Mouse (Mus musculus) gastrocnemius, postnatal 25 days (tissue): ENCODE results near the gene B230307C23Rik. TPM values are rescaled to one million over a fixed set of nuclear protein-coding genes. Genes with fewer than 3 reads are reported as not detected.
A peak's percentile ranks its signal among the peaks of the same experiment; 100 is the strongest.
"Not testable (repeated sequence)": the region's sequence is repeated elsewhere in the genome, so short reads cannot be mapped to it uniquely, and the experiment has no call there.

ENCODE experiments used
- DNase-seq: peaks from one replicate; pipeline ENCODE4 v3.0.0; 2022
- long read RNA-seq, 2 experiments: library from polyadenylated mRNA; stranded (forward); transcript quantifications; one replicate each; pipeline ENCODE4 v2.0.0; 2021
- total RNA-seq, 2 experiments: library from RNA; stranded (reverse); gene quantifications; 1 replicate in 1 of 2; 2 replicates in 1 of 2; pipeline ENCODE4 v1.2.3; 2021

Gene B230307C23Rik
- total RNA-seq = 1 to 10 TPM; 3.9 to 7.9 TPM
- long read RNA-seq, experiment 1, partial matches to known transcripts = 1 of 1 reads
- long read RNA-seq, experiment 1, other reads (novel, unspliced or antisense) = 0 of 1 reads
- long read RNA-seq, experiment 2, partial matches to known transcripts = 0 of 4 reads
- long read RNA-seq, experiment 2, other reads (novel, unspliced or antisense) = 3 of 4 reads

DNA sequence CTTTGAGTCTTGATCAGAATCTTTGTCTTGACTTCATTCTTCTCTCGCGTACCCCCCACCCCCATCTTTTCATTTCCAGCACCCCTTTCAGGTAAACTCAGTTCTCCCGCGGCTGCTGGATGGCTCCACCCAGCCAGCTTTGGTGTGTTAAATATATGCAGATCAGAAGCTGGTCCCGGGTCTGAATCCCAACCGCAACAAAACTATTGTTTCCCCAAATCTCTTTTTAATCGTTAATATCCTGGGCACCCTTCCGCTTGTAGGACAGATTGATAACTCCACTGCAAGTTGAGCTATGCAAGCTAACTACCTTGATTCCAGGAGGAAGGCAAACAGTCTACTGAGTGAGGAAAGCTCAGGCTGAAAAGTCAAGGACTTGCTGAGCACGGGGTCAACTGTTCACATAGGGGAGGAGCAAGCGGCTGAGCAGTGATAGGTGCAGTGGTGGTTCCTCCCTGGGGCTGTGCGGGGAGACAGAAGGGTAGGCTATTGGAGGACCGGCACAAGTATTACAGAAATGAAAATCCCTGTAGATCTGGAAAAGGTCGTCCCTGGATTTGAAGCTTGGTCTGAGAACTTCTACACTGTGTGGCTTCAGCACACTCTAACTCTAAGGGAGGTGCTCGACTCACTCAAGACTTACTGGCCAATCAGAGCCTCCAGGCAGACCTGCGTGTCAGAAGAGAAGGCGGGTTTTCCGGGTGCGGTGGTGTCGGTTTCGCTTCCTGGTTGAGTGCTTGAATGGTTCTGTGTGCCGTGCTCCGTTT lies at the start of gene B230307C23Rik:
B230307C23Rik (plus strand) TSS at position 700 of the 767 bp plus-strand sequence.
- DNase-seq = peak; percentile 87

DNA sequence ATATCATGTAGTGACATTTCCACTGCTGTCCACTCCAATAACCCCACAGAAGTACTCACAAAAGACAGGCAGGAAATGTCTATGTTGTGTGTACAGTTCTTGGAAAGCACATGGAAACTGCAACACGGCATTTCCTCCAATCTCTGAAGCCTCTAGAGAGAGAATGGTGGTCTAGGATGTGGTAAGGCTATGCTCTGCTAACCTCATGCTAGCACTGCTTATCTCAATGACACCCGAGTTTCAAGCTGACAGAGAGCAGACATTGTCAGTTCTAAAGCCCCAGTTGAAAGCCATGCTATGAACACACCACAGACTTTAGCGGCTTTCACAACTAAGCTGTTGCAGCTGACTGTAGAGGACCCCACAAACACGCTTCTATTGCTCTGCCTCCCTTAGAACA lies 48.3 kb upstream of the B230307C23Rik start:
- DNase-seq = no peak

DNA sequence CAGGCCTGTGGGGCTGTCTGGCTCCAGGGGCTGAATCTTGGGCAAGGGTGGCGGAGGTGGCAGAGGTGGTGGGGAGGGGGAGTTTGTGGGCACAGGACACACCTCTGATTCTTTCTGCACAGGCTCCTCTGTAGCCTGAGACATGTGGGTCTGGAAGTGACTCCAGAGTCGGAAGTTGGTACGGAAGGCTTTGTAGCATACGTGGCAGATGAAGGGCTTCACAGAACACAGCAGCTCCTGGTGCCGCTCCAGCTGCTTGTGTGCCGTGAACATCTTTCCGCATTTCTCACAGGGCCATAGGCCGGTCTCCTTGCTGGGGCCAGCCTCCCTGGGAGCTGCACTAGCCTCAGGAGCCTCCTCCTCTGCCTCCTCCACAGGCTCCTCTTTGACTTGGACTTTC lies 47.1 kb upstream of the B230307C23Rik start:
- no peak for DNase-seq

DNA sequence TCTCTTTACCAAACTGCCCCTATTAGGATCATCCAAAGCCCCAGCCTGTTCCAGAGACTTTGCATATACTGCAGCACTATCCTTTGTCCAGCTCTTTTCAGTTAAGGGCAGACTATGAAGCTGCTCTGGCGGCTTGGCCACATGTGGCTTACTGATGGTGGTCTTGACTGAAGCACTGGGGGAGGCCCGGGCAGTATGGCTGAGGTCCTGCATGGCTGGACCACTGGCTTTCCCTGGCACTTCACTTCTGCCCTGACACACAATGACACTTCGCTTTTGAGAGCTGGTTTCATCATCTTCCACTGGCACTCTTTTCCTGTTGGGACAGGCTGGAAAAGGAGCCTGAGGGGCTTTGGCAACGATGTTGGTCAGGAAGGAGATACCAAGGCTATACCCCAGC lies 44.7 kb upstream of the B230307C23Rik start:
- DNase-seq = no peak

DNA sequence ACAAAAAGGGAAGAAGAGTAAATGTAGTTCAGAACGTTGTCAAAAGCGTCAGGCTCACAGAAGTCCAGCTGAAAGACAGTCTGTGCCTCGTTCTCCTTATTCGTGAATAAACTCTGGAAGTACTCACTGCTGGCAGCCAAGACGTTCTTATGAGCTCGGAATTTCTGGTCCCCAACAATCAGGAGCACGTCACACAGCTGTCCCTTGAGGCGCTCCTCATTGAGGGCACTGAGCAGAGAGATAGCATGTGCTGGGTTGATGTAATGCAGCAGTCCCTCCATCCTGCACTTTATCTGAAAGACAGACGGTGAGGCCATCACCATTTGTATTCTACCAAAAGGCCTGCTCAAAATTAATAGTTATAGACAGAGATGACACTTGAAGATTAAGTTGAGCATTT lies 44.3 kb upstream of the B230307C23Rik start:
- no peak for DNase-seq

DNA sequence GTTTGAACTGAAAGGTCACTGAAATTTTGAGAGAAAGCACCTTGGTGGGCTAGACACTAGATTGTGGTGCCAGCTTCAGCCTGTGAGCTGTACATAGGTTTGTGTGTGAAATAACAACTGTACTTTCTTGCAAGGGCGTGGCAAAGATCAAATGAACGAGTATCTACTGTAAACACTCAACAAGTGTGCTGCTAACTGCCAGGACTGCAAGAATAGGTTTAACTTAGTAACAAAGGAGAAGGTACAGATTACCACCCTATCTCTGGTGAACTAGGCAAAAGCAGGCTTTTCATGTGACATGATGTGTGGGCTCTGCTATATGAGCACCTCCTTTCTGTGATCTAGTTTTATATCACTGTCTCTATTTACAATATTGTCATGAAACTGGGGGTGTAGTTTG lies 43.8 kb upstream of the B230307C23Rik start:
- DNase-seq = no peak

DNA sequence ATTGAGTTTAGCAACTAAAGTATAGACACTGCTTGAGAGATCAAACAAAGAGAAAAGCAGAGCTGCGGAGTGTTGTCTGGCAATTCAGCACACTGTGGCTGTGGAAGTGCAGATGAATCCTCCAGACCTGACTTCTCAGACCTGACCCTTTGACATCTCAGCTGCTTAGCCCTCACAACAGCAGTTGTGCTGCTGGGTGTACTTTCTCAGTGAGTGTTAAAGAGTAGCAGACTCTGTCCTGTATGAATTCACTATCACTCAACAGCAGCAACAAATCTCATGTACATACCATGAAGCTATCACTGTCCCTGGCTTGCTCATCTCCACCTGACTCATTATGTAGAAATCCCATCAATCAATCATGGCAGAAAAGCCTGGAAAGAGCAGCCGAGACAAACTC lies 41.1 kb upstream of the B230307C23Rik start:
- no peak for DNase-seq

DNA sequence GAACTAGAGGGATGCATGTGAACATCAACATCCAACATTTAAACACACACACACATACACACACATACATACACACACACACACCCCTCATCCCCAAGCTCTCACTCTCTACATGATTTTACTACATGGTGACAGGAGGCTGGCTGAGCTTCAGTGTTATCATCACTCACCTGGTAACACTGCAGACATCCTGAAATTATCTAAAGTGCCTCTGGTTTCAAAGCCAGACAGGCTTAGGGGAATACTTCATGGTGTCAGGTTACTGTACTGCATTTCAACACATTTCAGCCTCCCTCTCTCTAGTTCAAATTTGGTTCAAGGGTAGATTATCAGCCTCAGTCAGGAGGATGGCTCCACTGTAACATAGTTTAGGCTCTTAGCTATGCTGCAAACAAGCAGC lies 39.5 kb upstream of the B230307C23Rik start:
- no peak for DNase-seq

DNA sequence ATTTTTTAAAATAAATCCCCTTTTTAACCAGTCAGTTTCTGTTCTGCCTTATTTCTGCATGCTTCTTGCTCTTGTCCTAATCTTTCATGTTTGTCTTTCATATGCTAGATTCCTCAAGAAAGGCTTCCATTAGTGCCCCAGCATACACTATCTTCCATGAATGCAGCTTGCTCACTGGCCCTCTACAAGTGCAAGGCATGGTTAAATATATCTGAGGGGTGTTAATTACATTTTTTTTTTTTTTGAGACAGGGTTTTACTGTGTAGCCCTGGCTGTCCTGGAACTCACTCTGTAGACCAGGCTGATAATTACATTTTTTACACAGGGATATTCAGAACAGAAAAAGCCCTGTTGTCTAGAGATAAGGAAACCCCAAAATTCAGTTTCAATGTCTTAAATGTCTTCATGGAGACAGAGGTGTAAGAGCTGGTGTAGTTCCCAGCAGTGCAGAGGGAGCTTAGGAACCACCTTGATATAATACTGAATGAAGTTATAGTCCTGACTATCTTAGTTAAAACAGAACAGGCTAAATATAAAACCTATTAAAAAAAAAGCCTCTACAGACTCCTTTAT lies 38.6 kb upstream of the B230307C23Rik start:
- DNase-seq = no peak

DNA sequence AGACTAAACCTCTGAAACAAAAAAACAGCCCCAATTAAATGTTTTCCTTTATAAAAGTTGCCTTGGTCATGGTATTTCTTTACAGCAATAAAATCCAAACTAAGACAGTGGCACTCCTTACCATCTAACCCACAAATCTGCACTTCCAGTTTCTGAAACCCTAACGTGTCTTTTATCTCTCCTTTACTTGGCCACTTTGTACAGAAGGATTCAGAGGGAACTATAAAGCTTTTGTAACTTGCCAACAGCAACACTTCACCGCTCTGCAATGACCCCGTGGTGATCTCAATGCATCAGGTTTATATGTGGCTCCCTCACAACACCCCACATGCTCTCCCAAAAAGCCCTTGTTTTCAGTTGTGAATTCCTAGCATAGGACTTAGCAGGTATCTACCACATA lies 36.8 kb upstream of the B230307C23Rik start:
- no peak for DNase-seq

DNA sequence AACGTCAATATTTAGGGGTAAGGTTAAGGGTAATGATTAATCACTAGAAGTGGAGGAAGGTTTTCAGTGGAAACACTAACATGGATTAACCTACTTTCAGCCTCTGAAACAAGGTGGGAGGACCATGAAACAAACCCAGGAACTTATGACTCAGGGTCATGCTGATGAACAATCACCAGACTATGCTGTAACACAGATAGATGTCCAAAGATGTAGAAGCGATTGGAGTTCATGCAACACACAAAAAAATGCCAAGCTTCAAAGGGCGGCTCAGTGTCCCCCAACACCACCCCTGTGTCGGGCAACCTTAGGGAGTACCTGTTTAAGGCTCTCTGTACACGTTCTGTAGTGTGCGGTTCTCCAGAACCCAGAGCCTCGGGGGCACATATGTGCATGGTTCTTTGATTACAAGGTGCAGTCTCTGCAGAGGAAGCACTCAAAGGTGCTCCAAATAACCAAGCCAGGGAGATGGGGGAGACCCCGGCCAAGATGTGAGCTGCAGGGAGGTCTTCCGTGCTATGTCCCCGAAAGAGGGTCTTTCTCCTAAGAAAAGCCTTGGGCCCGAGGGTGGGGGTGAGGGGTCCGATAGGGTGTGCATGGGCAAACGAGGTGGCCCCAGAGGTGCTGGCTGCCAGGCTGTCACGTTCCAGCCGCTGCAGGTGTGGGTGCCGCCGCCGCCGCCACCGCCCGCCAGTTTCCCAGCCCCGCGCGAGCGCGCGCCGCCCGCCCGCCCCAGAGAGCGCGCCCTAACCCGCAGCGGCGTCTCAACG lies 35.5 kb upstream of the B230307C23Rik start:
- DNase-seq = no peak

DNA sequence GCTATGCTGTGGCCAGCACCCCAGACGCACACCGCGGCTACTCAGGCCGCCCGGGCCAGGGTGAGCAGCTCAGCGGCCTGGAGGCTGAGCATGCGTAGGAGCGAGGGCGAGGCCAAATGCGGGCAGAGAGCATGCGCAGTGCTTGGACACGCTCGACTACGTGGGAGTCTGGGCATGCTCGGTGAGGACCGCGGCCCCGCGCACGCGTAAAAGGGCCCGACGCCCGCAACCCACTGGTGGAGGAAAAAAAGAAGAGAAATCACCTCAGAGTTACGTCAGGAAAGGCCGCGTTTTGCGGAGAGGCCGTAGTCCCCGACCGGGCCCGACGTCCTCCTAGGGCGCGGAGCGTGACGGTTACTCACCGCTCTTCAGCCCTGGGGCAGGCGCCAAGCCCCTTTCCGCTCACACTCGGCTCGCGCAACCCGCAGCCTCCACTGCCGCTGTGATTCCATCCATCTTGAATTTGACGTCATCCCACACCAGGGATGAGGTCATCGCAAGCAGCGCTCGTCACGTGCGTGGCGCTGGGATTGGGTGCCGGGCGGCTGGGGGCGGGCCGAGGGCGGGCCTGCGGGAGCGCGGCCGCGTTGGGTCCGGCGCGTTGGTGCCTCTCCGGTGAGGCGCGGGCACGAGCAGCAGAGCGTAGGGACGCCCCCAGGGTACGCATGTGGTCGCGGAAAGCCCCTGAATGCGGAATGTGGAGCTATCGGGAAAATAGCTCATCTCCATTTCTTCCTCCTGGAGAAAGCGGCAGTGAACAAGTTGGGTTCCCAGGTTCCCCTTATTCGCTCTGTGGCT lies 34.8 kb upstream of the B230307C23Rik start, which contains the start of the genes C2cd2 and Zbtb21:
C2cd2 (minus strand) TSS at position 448 of the 798 bp plus-strand sequence.
Zbtb21 (minus strand) TSS at position 472 of the 798 bp plus-strand sequence.
- DNase-seq = peak; percentile 97

DNA sequence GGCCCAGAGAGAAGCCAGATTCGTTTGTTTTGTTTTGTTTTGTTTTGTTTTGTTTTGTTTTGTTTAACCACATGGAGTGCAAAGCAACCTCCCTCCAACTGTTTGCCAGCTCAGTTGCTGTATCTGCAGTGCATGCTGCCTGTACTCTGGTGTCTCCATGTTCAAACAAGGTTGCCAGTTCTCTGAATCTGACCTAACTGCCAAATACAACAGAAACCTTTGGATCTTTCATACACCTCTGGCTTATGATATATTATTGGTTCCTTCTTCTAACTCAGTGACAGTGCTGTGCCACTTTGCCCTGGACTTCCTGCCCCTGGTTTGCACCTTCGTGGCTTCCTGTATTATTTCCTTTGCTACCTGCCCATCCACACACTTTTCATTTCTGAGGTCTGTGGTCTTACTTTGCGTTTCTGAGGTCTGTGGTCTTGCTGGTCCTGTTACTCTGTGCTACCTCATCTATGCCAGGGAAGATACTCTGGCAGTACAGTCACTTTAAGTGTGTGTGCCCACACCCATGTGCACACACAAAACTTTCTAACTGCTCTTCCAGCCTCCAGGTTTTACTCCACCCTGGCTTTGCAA lies 33.1 kb upstream of the B230307C23Rik start:
- no peak for DNase-seq

DNA sequence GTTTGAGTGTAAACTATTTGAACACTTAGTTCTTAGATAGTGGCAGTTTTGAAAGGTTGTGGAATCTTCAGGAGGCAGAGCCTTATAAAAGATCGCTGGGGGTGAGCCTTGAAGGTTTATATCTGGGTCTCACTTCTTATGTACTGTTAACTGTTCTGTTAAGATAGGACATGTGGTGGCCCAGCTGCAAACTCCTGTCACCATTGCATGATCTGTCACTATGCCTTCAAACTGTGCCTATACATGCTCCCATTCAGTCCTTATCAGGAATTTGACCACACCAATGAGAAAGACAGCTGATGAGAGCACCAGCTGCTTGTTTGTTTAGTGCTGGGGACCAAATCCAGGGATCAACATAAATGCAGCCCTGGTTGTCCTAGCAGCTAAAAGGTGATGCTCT lies 19.8 kb upstream of the B230307C23Rik start:
- DNase-seq = no peak

DNA sequence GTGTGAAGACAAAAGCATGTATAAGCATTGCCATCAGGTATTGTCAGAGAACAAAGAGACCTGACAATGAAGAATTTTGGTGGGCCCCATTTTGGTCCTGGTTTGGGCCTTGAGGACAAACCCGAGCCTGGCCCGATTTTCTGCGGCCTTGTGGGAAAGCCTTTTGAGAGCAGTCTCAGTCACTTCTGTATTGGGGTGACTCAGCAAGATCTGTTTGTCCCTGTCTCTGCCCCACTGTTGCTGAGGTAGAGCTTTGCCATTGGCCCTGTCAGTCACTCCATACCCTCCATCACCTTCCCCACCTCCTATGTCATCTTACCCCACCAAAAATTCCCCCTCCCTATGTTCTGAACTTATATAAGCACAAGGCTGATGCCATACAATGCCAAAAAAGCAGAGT lies 19.4 kb upstream of the B230307C23Rik start:
- DNase-seq = no peak

DNA sequence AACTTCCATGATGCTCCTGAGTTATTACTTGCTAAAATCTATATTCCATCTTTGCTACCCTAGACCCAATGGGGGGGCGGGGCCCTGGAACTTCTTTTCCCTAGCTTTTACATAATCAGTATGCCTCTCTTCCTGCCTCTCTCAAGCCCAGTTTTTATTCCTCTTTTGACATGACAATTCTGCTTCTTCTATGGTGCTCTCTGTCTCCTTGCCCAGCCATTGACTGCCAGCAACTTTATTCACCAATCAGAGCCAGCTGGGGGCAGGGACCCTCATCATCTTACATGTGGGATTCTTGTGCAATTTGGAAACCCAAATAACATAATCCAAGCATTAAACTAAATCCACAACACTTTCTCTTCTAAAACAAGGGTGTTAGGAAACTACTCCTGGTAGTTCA lies 15.8 kb upstream of the B230307C23Rik start:
- DNase-seq = no peak

DNA sequence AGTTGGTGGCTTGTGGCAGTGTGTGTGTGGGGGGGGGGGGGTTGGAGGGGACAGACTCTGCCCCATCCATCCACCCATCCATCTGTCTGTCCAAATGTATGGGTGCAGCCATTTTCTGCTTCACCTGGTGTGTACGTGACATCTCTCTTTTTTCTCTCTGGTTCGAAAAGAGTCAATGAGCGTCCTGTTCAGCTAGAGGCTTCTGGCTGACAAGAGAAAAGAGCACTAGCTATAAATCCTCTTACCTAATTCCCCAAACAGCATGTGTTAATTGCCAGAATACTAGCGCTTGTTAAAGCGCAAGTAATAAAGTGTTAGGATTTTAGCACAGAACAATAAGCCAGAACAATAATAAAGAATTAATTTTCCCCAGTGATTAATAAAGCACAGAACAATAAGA lies 12.5 kb upstream of the B230307C23Rik start:
- no peak for DNase-seq

DNA sequence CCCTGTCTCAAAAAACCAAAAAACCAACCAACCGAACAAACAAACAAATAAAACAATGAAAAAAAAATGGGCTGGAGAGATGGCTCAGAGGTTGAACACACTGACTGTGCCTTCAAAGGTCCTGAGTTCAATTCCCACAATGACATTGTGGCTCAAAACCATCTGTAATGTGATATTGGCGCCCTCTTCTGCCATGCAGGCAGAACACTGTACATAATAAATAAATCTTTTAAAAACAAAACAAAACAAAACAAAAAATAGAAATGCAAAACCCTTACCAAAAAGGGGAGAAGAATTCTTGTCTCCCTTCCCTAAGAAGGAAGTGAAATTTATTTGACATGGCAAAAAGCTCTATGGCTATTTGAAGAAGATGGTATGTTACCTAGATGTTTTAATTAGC lies 5.6 kb upstream of the B230307C23Rik start:
- no peak for DNase-seq

DNA sequence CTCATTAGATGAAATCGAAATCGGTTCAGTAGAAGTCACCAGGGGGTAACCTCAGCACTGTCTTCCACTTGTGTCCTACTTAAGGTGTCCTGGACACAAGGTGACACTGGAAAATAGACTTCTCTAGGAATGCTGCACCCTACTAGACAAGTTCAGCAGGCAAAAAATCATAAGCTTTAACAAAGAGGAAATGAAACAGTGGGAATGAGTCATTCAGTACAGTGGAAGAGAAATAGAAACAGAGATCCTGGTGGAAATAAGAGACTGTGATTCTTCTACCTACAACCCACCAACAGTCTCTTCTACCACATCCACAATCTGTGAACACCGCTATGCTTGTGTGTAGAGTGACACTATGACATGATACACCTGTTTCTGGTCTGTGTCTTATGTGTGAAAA lies 4.6 kb upstream of the B230307C23Rik start:
- DNase-seq = not testable (repeated sequence)

DNA sequence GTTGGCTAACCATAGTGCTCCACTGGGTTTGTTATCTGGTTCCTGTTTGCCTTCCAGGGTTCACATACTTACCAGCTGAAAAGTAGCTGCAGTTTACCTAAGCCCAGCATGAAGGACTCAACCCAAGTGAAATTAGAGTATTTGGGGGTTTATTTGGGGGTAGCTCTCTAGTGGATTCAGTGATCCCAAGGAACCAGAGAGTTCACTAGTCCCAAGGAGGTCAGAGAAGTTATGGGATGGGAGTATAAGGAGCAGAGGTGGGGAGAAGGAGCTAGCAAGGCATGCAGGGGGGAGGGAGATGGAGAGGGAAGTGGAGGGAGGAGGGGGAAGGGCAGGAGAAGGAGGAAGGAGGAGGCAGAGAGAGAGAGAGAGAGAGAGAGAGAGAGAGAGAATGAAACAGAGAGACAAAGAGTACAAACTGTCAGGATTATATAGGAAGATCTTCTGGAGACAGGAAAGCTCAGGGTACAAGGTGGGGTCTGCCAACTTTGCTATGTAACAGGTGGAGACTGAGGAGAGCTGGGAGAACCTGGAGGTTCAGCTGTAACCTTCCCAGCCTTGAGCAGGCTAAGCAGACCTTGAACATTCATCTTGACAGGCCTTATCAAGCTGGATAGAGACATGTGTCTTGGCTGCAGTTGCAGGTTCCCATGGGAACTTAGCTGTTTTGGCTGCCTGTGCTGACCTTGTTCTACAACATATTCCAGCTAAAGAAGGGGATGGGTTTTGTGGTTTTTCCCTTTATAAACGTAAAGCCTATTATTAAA lies 1.1 kb upstream of the B230307C23Rik start:
- DNase-seq = no peak

DNA sequence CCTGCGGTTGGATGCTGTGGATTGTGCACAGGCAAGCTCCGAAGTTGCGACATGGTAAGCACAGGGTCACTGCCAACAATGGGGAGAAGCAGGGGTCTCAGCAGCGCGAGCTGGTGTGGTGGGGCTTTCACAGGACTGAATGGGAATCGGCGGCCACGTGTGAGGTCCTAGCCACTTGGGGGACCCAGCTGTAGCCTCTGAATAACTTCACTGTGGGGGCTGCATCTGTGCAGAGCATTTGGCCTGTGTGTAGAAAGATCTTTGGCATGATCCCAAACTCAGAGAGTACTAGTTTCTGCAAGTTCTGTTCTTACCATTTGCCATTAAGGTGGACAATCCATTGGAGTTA lies 242 bp downstream of the B230307C23Rik start:
- not testable (repeated sequence) for DNase-seq
